Mouse (Mus musculus) limb, embryonic 12.5 days (tissue): Measurements from ENCODE around the gene Bclaf1. TPM values are rescaled to one million over a fixed set of nuclear protein-coding genes. Genes with fewer than 3 reads are reported as not detected.

Experiments used
- ATAC-seq: fragments of 200-750 bp; cut with Nextera tagmentation; 2 replicates; pipeline ENCODE4 v1.8.0; 2017; ENCODE audit warnings: low read depth, moderate TSS enrichment; ENCODE audit not compliant: insufficient number of reproducible peaks, insufficient read depth, low FRiP score, low TSS enrichment
- H3K27ac ChIP-seq: fragments of 300-500 bp; sonication (generic); 2 replicates; pipeline ENCODE4 v1.5.1; 2016; ENCODE audit warnings: mild to moderate bottlenecking, moderate library complexity
- H3K27me3 ChIP-seq: fragments of 300-500 bp; sonication (generic); 2 replicates; pipeline ENCODE4 v1.6.1; 2016; ENCODE audit warnings: mild to moderate bottlenecking, moderate library complexity
- H3K36me3 ChIP-seq: fragments of 300-500 bp; sonication (generic); 2 replicates; pipeline ENCODE4 v1.6.1; 2016; ENCODE audit warnings: mild to moderate bottlenecking, moderate library complexity
- H3K4me1 ChIP-seq: fragments of 300-500 bp; sonication (generic); replicated peaks from 2 replicates; pipeline ENCODE4 v1.6.1; 2016
- H3K4me2 ChIP-seq: fragments of 300-500 bp; sonication (generic); 2 replicates; pipeline ENCODE4 v1.6.1; 2016; ENCODE audit warnings: mild to moderate bottlenecking, moderate library complexity
- H3K4me3 ChIP-seq: fragments of 300-500 bp; sonication (generic); replicated peaks from 2 replicates; pipeline ENCODE4 v1.5.1; 2016; ENCODE audit warnings: mild to moderate bottlenecking
- H3K9ac ChIP-seq: fragments of 300-500 bp; sonication (generic); replicated peaks from 2 replicates; pipeline ENCODE4 v1.6.1; 2016; ENCODE audit warnings: mild to moderate bottlenecking, moderate library complexity
- H3K9me3 ChIP-seq: fragments of 300-500 bp; sonication (generic); 2 replicates; pipeline ENCODE4 v1.6.1; 2016; ENCODE audit warnings: mild to moderate bottlenecking, moderate library complexity
- WGBS: fragments of 180-500 bp; shearing (Covaris S2); methylation state at CpG from one replicate; pipeline ENCODE4 v1.1.7; 2016; 5-methylcytosine and 5-hydroxymethylcytosine counted together
- polyA plus RNA-seq: library from polyadenylated mRNA; unstranded; fragments of >200 nt; fragmentation: Nextera tagmentation; extraction: Ambion mirVana; gene quantifications from 2 replicates; pipeline ENCODE4 v1.2.1, GENCODE M21; 2016

Bclaf1 gene
- 157 and 167 TPM in 2 replicates for polyA plus RNA-seq

- Histone ChIP-seq H3K4me2 (peak within 1 kb of the TSS; percentile 64), H3K27ac (peak within 1 kb of the TSS; percentile 99), H3K9ac (peak within 1 kb of the TSS; percentile 89), H3K27me3 (no peaks in the 10 kb centered on the region), H3K9me3 (no peaks in the 10 kb centered on the region), H3K4me1 (peaks cover 15% of the 10 kb centered on the region), H3K4me3 (peak within 1 kb of the TSS; percentile 76), H3K36me3 (no peaks in the 10 kb centered on the region)
- ATAC-seq: peak; percentile 98
- under 1% methylated on average over 84 of the region's 84 CpGs for WGBS
Observed at GRCm38 (mm10) chr10:20311918-20312735, at the start of gene Bclaf1. Gene Bclaf1 (plus strand): TSS chr10:20312469.

- 80% methylated on average over 6 of the region's 6 CpGs for WGBS
- Histone ChIP-seq H3K9ac (no peak overlapping the region), H3K4me2 (no peak overlapping the region), H3K36me3 (no peaks in the 10 kb centered on the region), H3K27ac (no peak overlapping the region), H3K4me3 (no peak overlapping the region), H3K9me3 (no peaks in the 10 kb centered on the region), H3K4me1 (peaks cover 5% of the 10 kb centered on the region), H3K27me3 (peaks cover 2% of the 10 kb centered on the region; the same call in 1 of the 2 replicates)
- no peak for ATAC-seq
Observed at GRCm38 (mm10) chr10:20262896-20263295, 49.4 kb upstream of the Bclaf1 start.

- no peak for ATAC-seq
Observed at GRCm38 (mm10) chr10:20264479-20264878, 47.8 kb upstream of the Bclaf1 start.

GRCm38 (mm10) chr10:20267032-20267431 lies 45.2 kb upstream of the Bclaf1 start:
- Histone ChIP-seq H3K4me3 (no peak overlapping the region), H3K27ac (no peak overlapping the region), H3K9ac (no peak overlapping the region), H3K9me3 (peaks cover 3% of the 10 kb centered on the region; the same call in 1 of the 2 replicates), H3K27me3 (peaks cover 6% of the 10 kb centered on the region; the same call in 1 of the 2 replicates), H3K4me1 (peaks cover 8% of the 10 kb centered on the region; the same call in 1 of the 2 replicates), H3K36me3 (no peaks in the 10 kb centered on the region), H3K4me2 (no peak overlapping the region)
- ATAC-seq: no peak
- WGBS: 62% methylated on average over 10 of the region's 10 CpGs

More at GRCm38 (mm10) chr10:20264479-20264878, 47.8 kb upstream of the Bclaf1 start:
- Histone ChIP-seq H3K27ac (no peak overlapping the region), H3K4me3 (no peak overlapping the region), H3K9me3 (no peaks in the 10 kb centered on the region), H3K27me3 (peaks cover 2% of the 10 kb centered on the region; the same call in 1 of the 2 replicates), H3K36me3 (no peaks in the 10 kb centered on the region), H3K4me1 (peaks cover 8% of the 10 kb centered on the region; the same call in 1 of the 2 replicates), H3K4me2 (no peak overlapping the region), H3K9ac (no peak overlapping the region)
- 94% methylated on average over 7 of the region's 7 CpGs for WGBS

- Histone ChIP-seq H3K4me2 (no peak overlapping the region), H3K4me3 (no peak overlapping the region), H3K27ac (no peak overlapping the region), H3K27me3 (peaks cover 22% of the 10 kb centered on the region), H3K4me1 (peaks cover 8% of the 10 kb centered on the region; the same call in 1 of the 2 replicates), H3K9ac (no peak overlapping the region), H3K9me3 (peaks cover 4% of the 10 kb centered on the region; the same call in 1 of the 2 replicates), H3K36me3 (no peaks in the 10 kb centered on the region)
- 32% methylated on average over 7 of the region's 7 CpGs for WGBS
- ATAC-seq: no peak
Observed at GRCm38 (mm10) chr10:20268945-20269344, 43.3 kb upstream of the Bclaf1 start.

GRCm38 (mm10) chr10:20272380-20272779 lies 39.9 kb upstream of the Bclaf1 start:
- Histone ChIP-seq H3K4me1 (peaks cover 8% of the 10 kb centered on the region; the same call in 1 of the 2 replicates), H3K9ac (no peak overlapping the region), H3K4me3 (no peak overlapping the region), H3K36me3 (no peaks in the 10 kb centered on the region), H3K9me3 (peaks cover 4% of the 10 kb centered on the region; the same call in 1 of the 2 replicates), H3K27ac (no peak overlapping the region), H3K4me2 (no peak overlapping the region), H3K27me3 (peaks cover 24% of the 10 kb centered on the region)
- WGBS: 84% methylated on average over 5 of the region's 5 CpGs
- no peak for ATAC-seq

GRCm38 (mm10) chr10:20273278-20273677 lies 39.0 kb upstream of the Bclaf1 start:
- Histone ChIP-seq H3K4me1 (peaks cover 8% of the 10 kb centered on the region; the same call in 1 of the 2 replicates), H3K27ac (no peak overlapping the region), H3K9me3 (peaks cover 4% of the 10 kb centered on the region; the same call in 1 of the 2 replicates), H3K36me3 (no peaks in the 10 kb centered on the region), H3K27me3 (peaks cover 24% of the 10 kb centered on the region), H3K4me3 (no peak overlapping the region), H3K4me2 (no peak overlapping the region), H3K9ac (0 out of 2 replicates have a peak overlapping the region, but pooled peaks have one; percentile 4)
- no peak for ATAC-seq
- 50% methylated on average over 15 of the region's 15 CpGs for WGBS

- H3K4me1 ChIP-seq: peaks cover 4% of the 10 kb centered on the region; the same call in 1 of the 2 replicates
- no peak overlapping the region for H3K4me2 ChIP-seq
- ATAC-seq: no peak
- WGBS: 81% methylated on average over 9 of the region's 9 CpGs
- H3K27me3 ChIP-seq: peaks cover 24% of the 10 kb centered on the region
- H3K9me3 ChIP-seq: peaks cover 4% of the 10 kb centered on the region; the same call in 1 of the 2 replicates
- H3K4me3 ChIP-seq: no peak overlapping the region
- H3K36me3 ChIP-seq: no peaks in the 10 kb centered on the region
- no peak overlapping the region for H3K9ac ChIP-seq
- H3K27ac ChIP-seq: no peak overlapping the region
Observed at GRCm38 (mm10) chr10:20274022-20274421, 38.2 kb upstream of the Bclaf1 start.

GRCm38 (mm10) chr10:20281456-20281855 lies 30.8 kb upstream of the Bclaf1 start:
- no peak overlapping the region for H3K27ac ChIP-seq
- H3K9me3 ChIP-seq: no peaks in the 10 kb centered on the region
- H3K4me1 ChIP-seq: peaks cover 14% of the 10 kb centered on the region
- ATAC-seq: no peak
- no peaks in the 10 kb centered on the region for H3K36me3 ChIP-seq
- H3K27me3 ChIP-seq: no peaks in the 10 kb centered on the region
- no peak overlapping the region for H3K9ac ChIP-seq
- WGBS: 50% methylated on average over 2 of the region's 2 CpGs
- no peak overlapping the region for H3K4me2 ChIP-seq
- H3K4me3 ChIP-seq: no peak overlapping the region

- Histone ChIP-seq H3K9ac (no peak overlapping the region), H3K27ac (no peak overlapping the region), H3K4me3 (no peak overlapping the region), H3K4me2 (no peak overlapping the region), H3K36me3 (no peaks in the 10 kb centered on the region), H3K9me3 (no peaks in the 10 kb centered on the region), H3K27me3 (no peaks in the 10 kb centered on the region), H3K4me1 (peaks cover 22% of the 10 kb centered on the region)
- 29% methylated on average over 10 of the region's 10 CpGs for WGBS
- ATAC-seq: peak; percentile 61; the same call in 1 of the 2 replicates
Observed at GRCm38 (mm10) chr10:20285289-20285975, 26.8 kb upstream of the Bclaf1 start.
